Mouse (Mus musculus) small intestine, adult 2 months (tissue): ENCODE data around the gene Tmem51. TPM values are rescaled to one million over a fixed set of nuclear protein-coding genes. Genes with fewer than 3 reads are reported as not detected.

Experiments used
- H3K27ac ChIP-seq: fragments of 200-500 bp; 2 replicates; pipeline ENCODE4 v1.5.1; 2012; ENCODE audit warnings: low read depth, low read length, control low read depth, inconsistent platforms; ENCODE audit not compliant: insufficient read depth
- H3K27me3 ChIP-seq: fragments of 200-500 bp; 2 replicates; pipeline ENCODE4 v1.6.1; 2012; ENCODE audit warnings: mild to moderate bottlenecking, moderate library complexity, low read length, inconsistent platforms; ENCODE audit not compliant: control insufficient read depth, insufficient read depth
- H3K36me3 ChIP-seq: fragments of 200-500 bp; 2 replicates; pipeline ENCODE4 v1.6.1; 2012; ENCODE audit warnings: mild to moderate bottlenecking, low read length, control low read depth, inconsistent platforms; ENCODE audit not compliant: control insufficient read depth, insufficient read depth
- H3K4me1 ChIP-seq: fragments of 200-500 bp; 2 replicates; pipeline ENCODE4 v1.6.1; 2012; ENCODE audit warnings: low read length, inconsistent platforms, mixed read lengths; ENCODE audit not compliant: control insufficient read depth, insufficient read depth, insufficient read length
- H3K4me3 ChIP-seq: fragments of 200-500 bp; 2 replicates; pipeline ENCODE4 v1.5.1; 2012; ENCODE audit warnings: low read depth, mild to moderate bottlenecking, control low read depth, inconsistent platforms, low read length, moderate library complexity
- CTCF ChIP-seq: fragments of 200-500 bp; IDR thresholded peaks from 2 replicates; pipeline ENCODE4 v1.5.1; 2012; ENCODE audit warnings: low read depth, mild to moderate bottlenecking, control low read depth, inconsistent platforms, low read length, moderate library complexity, mixed read lengths; ENCODE audit not compliant: insufficient replicate concordance, insufficient read length; ENCODE audit errors: extremely low read depth
- POLR2A ChIP-seq: fragments of 200-500 bp; IDR thresholded peaks from 2 replicates; pipeline ENCODE4 v1.6.1; 2012; ENCODE audit warnings: low read depth, mild to moderate bottlenecking, control low read depth, inconsistent platforms, low read length, moderate library complexity
- WGBS: fragments of 180-500 bp; shearing (Covaris S2); methylation state at CpG from one replicate; pipeline ENCODE4 v1.1.7; 2018; 5-methylcytosine and 5-hydroxymethylcytosine counted together
- polyA plus RNA-seq: library from polyadenylated mRNA; depleted of rRNA; stranded (reverse); fragments of >200 nt; gene quantifications from 2 replicates; pipeline ENCODE4 v1.2.3, GENCODE M21; 2012; rRNA removed

Gene Tmem51
- polyA plus RNA-seq, 1 experiment, result 30.5 TPM

DNA sequence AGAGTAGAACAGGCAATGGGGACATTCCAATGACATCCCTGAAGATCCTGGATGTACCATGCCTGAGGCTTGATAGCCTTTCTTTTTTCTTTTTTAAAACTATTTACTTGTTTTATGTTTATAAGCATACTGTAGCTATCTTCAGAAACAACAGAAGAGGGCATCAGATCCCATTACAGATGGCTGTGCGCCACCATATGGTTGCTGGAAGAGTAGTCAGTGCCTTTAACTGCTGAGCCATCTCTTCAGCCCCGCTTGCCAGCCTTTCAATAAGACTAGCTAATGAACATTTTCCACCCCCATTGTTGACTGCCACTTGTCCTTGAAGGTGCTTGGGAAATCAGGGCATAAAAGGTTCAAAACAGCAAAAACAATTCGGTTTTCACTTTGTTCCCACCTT lies 100.4 kb downstream of the Tmem51 start:
- Histone ChIP-seq H3K36me3 (no peaks in the 10 kb centered on the region), H3K4me1 (peaks cover 11% of the 10 kb centered on the region), H3K4me3 (no peak overlapping the region), H3K27me3 (no peaks in the 10 kb centered on the region), H3K27ac (no peak overlapping the region)
- TF ChIP-seq POLR2A (no peak), CTCF (no peak)
- 72% methylated on average over 3 of the region's 3 CpGs for WGBS

DNA sequence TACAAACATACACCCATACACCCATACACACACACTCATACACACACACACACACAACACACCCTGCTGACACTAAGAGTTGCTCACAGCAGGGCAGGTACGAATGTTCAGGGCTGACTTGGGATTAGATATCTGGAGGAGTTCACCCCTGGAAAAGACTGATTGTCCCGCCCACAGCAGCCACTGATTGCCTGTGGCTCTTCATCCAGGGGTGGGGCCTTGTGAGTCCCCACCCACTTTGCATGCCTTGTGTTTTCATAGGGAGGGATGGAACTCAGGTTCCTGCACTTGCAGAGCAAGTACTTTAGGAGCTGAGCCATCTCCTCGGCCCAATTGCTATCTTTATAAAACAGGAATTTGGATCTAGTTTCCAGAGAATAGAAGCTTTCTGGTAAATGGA lies 102.6 kb downstream of the Tmem51 start:
- Histone ChIP-seq H3K27me3 (no peaks in the 10 kb centered on the region), H3K4me1 (peaks cover 14% of the 10 kb centered on the region), H3K27ac (peak overlapping the region; percentile 44; the same call in 1 of the 2 replicates), H3K4me3 (no peak overlapping the region), H3K36me3 (no peaks in the 10 kb centered on the region)
- WGBS, result 33% methylated on average over 3 of the region's 3 CpGs
- TF ChIP-seq POLR2A, result no peak
- no peak for TF ChIP-seq CTCF

Other genes with a start within 250 kb of the Tmem51 start
- gene Ctrc, start 237.9 kb downstream of the Tmem51 start, polyA plus RNA-seq, result 13.9 and 8,604 TPM in 2 replicates
- gene Efhd2, start 209.4 kb downstream of the Tmem51 start, polyA plus RNA-seq, result 188 and 423 TPM in 2 replicates
- 0.03 and 0.05 TPM in 2 replicates for gene Fhad1, start 69.2 kb downstream of the Tmem51 start, polyA plus RNA-seq
- 13.1 and 15.3 TPM in 2 replicates for gene Kazn, start 155.1 kb upstream of the Tmem51 start, polyA plus RNA-seq